Comparison of ENCODE assay signal across 8 mouse cellular contexts in genomic region chr1:146494681-146495331, GRCm38 (mm10). TPM values are rescaled to one million over a fixed set of nuclear protein-coding genes. Genes with fewer than 3 reads are reported as not detected.
DNase-seq lines count a peak whose midpoint lies in the region; ATAC-seq and TF ChIP-seq lines count a peak whose summit lies in the region.

Gene Brinp3, plus strand, starts transcription at chr1:146494760.

- peaks cover 31% of the 10 kb centered on the region for H3K27me3 ChIP-seq in heart, embryonic 14.5 days (ENCODE audit: control insufficient read depth, insufficient read depth, low read length)
- H3K27me3 ChIP-seq in cerebellum, adult 2 months (ENCODE audit: control insufficient read depth, insufficient read depth, low read length), result no peaks in the 10 kb centered on the region

- WGBS in heart, embryonic 14.5 days, result 2% methylated on average over 19 of the region's 19 CpGs
- WGBS in cerebellum, adult 2 months, result 2% methylated on average over 19 of the region's 19 CpGs
- WGBS in olfactory bulb, adult 2 months, result under 1% methylated on average over 19 of the region's 19 CpGs

- no peak for ATAC-seq in heart, embryonic 14.5 days (ENCODE audit: insufficient number of reproducible peaks, insufficient read depth, low FRiP score, low read depth)
- peak; percentile 17 for ATAC-seq in frontal cortex, adult (ENCODE audit: low TSS enrichment)

- H3K4me2 ChIP-seq in heart, embryonic 14.5 days (ENCODE audit: low read length), result peak within 1 kb of the TSS; percentile 73

- no peaks in the 10 kb centered on the region for H3K9me3 ChIP-seq in heart, embryonic 14.5 days (ENCODE audit: control insufficient read depth, low read length)

- peak within 1 kb of the TSS; percentile 28 to 33 for H3K4me3 ChIP-seq in heart, embryonic 14.5 days (ENCODE audit: control insufficient read depth in 1 of 2, insufficient read depth in 1 of 2, low read depth in 1 of 2, low read length in 2 of 2)
- H3K4me3 ChIP-seq in cerebellum, adult 2 months (replicated peaks; ENCODE audit: insufficient read depth, low read depth, low read length), result peak within 1 kb of the TSS; percentile 96
- H3K4me3 ChIP-seq in olfactory bulb, adult 2 months (ENCODE audit: insufficient read depth, low read depth, low read length), result peak within 1 kb of the TSS; percentile 75

- TF ChIP-seq CTCF in cerebellum, adult 2 months (IDR thresholded peaks at IDR 0.05; ENCODE audit: borderline replicate concordance, insufficient read depth, low read depth, low read length), result no peak
- TF ChIP-seq CTCF in olfactory bulb, adult 2 months (IDR thresholded peaks at IDR 0.05; ENCODE audit: insufficient read depth, low read depth, low read length), result no peak

- no peak for TF ChIP-seq POLR2A in cerebellum, adult 2 months (IDR thresholded peaks at IDR 0.05; ENCODE audit: borderline replicate concordance, insufficient read depth, low read length)
- TF ChIP-seq POLR2A in olfactory bulb, adult 2 months (IDR thresholded peaks at IDR 0.05; ENCODE audit: insufficient read depth, low read depth, low read length), result no peak

- intact Hi-C loops in heart, postnatal 14 days (cut with DNase I), result no loop called here
- intact Hi-C loops in left cerebral cortex, postnatal 36 days (cut with DNase I), result loop anchor here (10.0 kb wide), 1 partner anchor 1920 kb away; no protein-coding TSS in a partner anchor

- peaks cover 0 to 5% of the 10 kb centered on the region in 2 experiments; a peak in 1 of 4 replicates for H3K4me1 ChIP-seq in heart, embryonic 14.5 days (ENCODE audit: control insufficient read depth in 2 of 2, insufficient read depth in 2 of 2, low read length in 2 of 2)
- H3K4me1 ChIP-seq in cerebellum, adult 2 months (ENCODE audit: control insufficient read depth, insufficient read depth, low read length), result no peaks in the 10 kb centered on the region
- H3K4me1 ChIP-seq in olfactory bulb, adult 2 months (ENCODE audit: control insufficient read depth, insufficient read depth, low read length), result no peaks in the 10 kb centered on the region

- peak within 1 kb of the TSS; percentile 34 for H3K9ac ChIP-seq in heart, embryonic 14.5 days (ENCODE audit: low read length)

- H3K36me3 ChIP-seq in heart, embryonic 14.5 days (ENCODE audit: control insufficient read depth, insufficient read depth, low read length), result no peaks in the 10 kb centered on the region

- H3K27ac ChIP-seq in heart, embryonic 14.5 days (replicated peaks in 1 of 2; ENCODE audit: control insufficient read depth in 1 of 2, insufficient read depth in 1 of 2, low read depth in 2 of 2, low read length in 2 of 2), result no peak within 1 kb of the TSS
- H3K27ac ChIP-seq in cerebellum, adult 2 months (ENCODE audit: insufficient read depth, low read length), result peak within 1 kb of the TSS; percentile 97
- peak within 1 kb of the TSS; percentile 67 for H3K27ac ChIP-seq in olfactory bulb, adult 2 months (ENCODE audit: insufficient read depth, low read depth, low read length)

- DNase-seq in heart, postnatal 14 days, result no peak
- DNase-seq in cerebellum, adult 2 months, result peak; percentile 62 to 73
- peak; percentile 31 to 53 for DNase-seq in left cerebral cortex, postnatal 36 days (ENCODE audit: low spot score in 2 of 2)
- no peak for DNase-seq in gastrocnemius, postnatal 10 days
- DNase-seq in thymus, postnatal 4 days, result no peak

RNA-seq across cellular contexts. Expression of gene Brinp3, which starts in this region (rescaled TPM):
- 0.11 TPM in 1 of 2 replicates, not detected in the other for polyA plus RNA-seq in heart, embryonic 14.5 days (2014; fragmentation: Nextera tagmentation; extraction: Ambion mirVana)
- not detected for total RNA-seq in heart, postnatal 14 days (2021)
- 19.9 and 21.7 TPM in 2 replicates for polyA plus RNA-seq in cerebellum, adult 2 months (2012; rRNA removed)
- 10 to 100 TPM; 46.7 to 53.9 TPM for total RNA-seq in left cerebral cortex, postnatal 36 days (2021)
- polyA plus RNA-seq in olfactory bulb, adult 2 months (2012; ENCODE audit: insufficient read depth, insufficient read length, low replicate concordance, missing spikeins), result not detected in 2 replicates
- total RNA-seq in gastrocnemius, postnatal 10 days (2021), result under 1 TPM; 0.19 to 0.34 TPM

Comparison
In these comparisons a context has a peak if more than half of its experiments do, and no peak if none do; other contexts are left out.
1. RNA of gene Brinp3 (total RNA-seq): 46.7 to 53.9 TPM in left cerebral cortex, postnatal 36 days; 0.19 to 0.34 TPM in gastrocnemius, postnatal 10 days and not detected in heart, postnatal 14 days; every median in the first group is over 10 times any median in the second.
2. H3K27ac ChIP-seq: peak in cerebellum, adult 2 months (single experiment) and olfactory bulb, adult 2 months (single experiment); none in heart, embryonic 14.5 days (0 of 2).
3. H3K4me3 ChIP-seq: peak in every context shown above with its lines; median percentile 96 in cerebellum, adult 2 months; 75 in olfactory bulb, adult 2 months; 30 in heart, embryonic 14.5 days.
4. DNase-seq: peak in cerebellum, adult 2 months (2 of 2) and left cerebral cortex, postnatal 36 days (2 of 2); none in heart, postnatal 14 days (0 of 2), gastrocnemius, postnatal 10 days (single experiment) and thymus, postnatal 4 days (single experiment).